Mouse (Mus musculus) kidney, postnatal 0 days (tissue): Measurements from ENCODE around the gene Wdr5b. TPM values are rescaled to one million over a fixed set of nuclear protein-coding genes. Genes with fewer than 3 reads are reported as not detected.
"Not testable (repeated sequence)": the region's sequence is repeated elsewhere in the genome, so short reads cannot be mapped to it uniquely, and the experiment has no call there.

Experiments used
- ATAC-seq: fragments of 200-750 bp; cut with Nextera tagmentation; replicated peaks from 2 replicates; pipeline ENCODE4 v1.8.0; 2017; ENCODE audit warnings: low read depth, moderate number of reproducible peaks, moderate TSS enrichment, moderate library complexity; ENCODE audit not compliant: low FRiP score
- DNase-seq: peaks from one replicate; pipeline ENCODE4 v3.0.0-alpha.2; 2016; ENCODE audit warnings: low spot score
- H3K27ac ChIP-seq: fragments of 300-500 bp; sonication (generic); 2 replicates; pipeline ENCODE4 v1.5.1; 2014; ENCODE audit warnings: mild to moderate bottlenecking
- H3K27me3 ChIP-seq: fragments of 300-500 bp; sonication (generic); 2 replicates; pipeline ENCODE4 v1.6.1; 2014; ENCODE audit warnings: low read length, mixed read lengths; ENCODE audit not compliant: insufficient read depth
- H3K36me3 ChIP-seq: fragments of 300-500 bp; sonication (generic); 2 replicates; pipeline ENCODE4 v1.6.1; 2014; ENCODE audit warnings: low read length, mixed read lengths; ENCODE audit not compliant: insufficient read depth
- H3K4me1 ChIP-seq: fragments of 300-500 bp; sonication (generic); replicated peaks from 2 replicates; pipeline ENCODE4 v1.6.1; 2014; ENCODE audit warnings: antibody characterized with exemption, low read length, mixed read lengths; ENCODE audit not compliant: insufficient read depth
- H3K4me2 ChIP-seq: fragments of 300-500 bp; sonication (generic); 2 replicates; pipeline ENCODE4 v1.6.1; 2014; ENCODE audit warnings: mild to moderate bottlenecking, low read length, moderate library complexity, mixed read lengths
- H3K4me3 ChIP-seq: fragments of 300-500 bp; sonication (generic); replicated peaks from 2 replicates; pipeline ENCODE4 v1.5.1; 2014; ENCODE audit warnings: low read depth, low read length
- H3K9ac ChIP-seq: fragments of 300-500 bp; sonication (generic); 2 replicates; pipeline ENCODE4 v1.6.1; 2014; ENCODE audit warnings: low read depth, low read length
- H3K9me3 ChIP-seq: fragments of 300-500 bp; sonication (generic); replicated peaks from 2 replicates; pipeline ENCODE4 v1.6.1; 2016; ENCODE audit warnings: low read length, inconsistent platforms, mixed read lengths
- CTCF ChIP-seq: IDR thresholded peaks from 2 replicates; pipeline ENCODE4 v1.5.1; 2016; ENCODE audit warnings: antibody characterized with exemption, low read depth, mild to moderate bottlenecking, moderate library complexity
- WGBS: fragments of 180-500 bp; shearing (Covaris S2); extraction: QIAGEN DNeasy Blood & Tissue Kit; methylation state at CpG from one replicate; pipeline ENCODE4 v1.1.7; 2014; 5-methylcytosine and 5-hydroxymethylcytosine counted together
- polyA plus RNA-seq: library from polyadenylated mRNA; unstranded; fragments of >200 nt; fragmentation: Nextera tagmentation; extraction: Ambion mirVana; gene quantifications from 2 replicates; pipeline ENCODE4 v1.2.1, GENCODE M21; 2015

Gene Wdr5b
- 8.1 and 8.7 TPM in 2 replicates for polyA plus RNA-seq

- DNase-seq, result peak; percentile 99
- ATAC-seq, result peak; percentile 96
- Histone ChIP-seq H3K27ac (peak within 1 kb of the TSS; percentile 87), H3K36me3 (peaks cover 23% of the 10 kb centered on the region), H3K9me3 (no peaks in the 10 kb centered on the region), H3K27me3 (no peaks in the 10 kb centered on the region), H3K9ac (peak within 1 kb of the TSS; percentile 76), H3K4me3 (peak within 1 kb of the TSS; percentile 75), H3K4me2 (peak within 1 kb of the TSS; percentile 83), H3K4me1 (peaks cover 11% of the 10 kb centered on the region)
- no peak for TF ChIP-seq CTCF
- 2% methylated on average over 39 of the region's 39 CpGs for WGBS
These were observed at the start of gene Wdr5b for GRCm38 (mm10) chr16:36040640-36041624. Wdr5b (plus strand) TSS chr16:36041190.

DNA sequence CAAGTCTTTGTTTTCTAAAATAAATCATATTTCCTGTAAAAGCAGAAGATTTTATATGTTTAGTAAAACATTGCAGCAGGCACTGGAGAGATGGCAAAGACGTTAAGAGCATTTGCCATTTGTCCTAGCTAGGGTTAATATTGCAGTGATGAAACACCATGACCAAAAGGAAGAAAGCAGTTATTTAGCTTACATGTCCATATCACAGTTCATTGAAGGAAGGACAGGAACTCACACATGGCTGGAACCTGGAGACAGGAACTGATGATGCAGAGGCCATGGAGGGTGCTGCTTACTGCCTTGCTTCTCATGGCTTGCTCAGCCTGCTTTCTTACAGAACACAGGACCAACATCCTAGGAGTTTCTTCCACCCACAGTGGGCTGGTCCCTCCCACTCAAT, 48.6 kb upstream of the Wdr5b start:
- Histone ChIP-seq H3K27me3 (no peaks in the 10 kb centered on the region), H3K27ac (no peak overlapping the region), H3K9me3 (no peaks in the 10 kb centered on the region), H3K4me3 (no peak overlapping the region), H3K9ac (no peak overlapping the region), H3K36me3 (no peaks in the 10 kb centered on the region), H3K4me2 (no peak overlapping the region), H3K4me1 (no peaks in the 10 kb centered on the region)
- DNase-seq (no peak), ATAC-seq (no peak)
- no peak for TF ChIP-seq CTCF
- WGBS, result 46% methylated on average over 1 of the region's 1 CpGs

DNA sequence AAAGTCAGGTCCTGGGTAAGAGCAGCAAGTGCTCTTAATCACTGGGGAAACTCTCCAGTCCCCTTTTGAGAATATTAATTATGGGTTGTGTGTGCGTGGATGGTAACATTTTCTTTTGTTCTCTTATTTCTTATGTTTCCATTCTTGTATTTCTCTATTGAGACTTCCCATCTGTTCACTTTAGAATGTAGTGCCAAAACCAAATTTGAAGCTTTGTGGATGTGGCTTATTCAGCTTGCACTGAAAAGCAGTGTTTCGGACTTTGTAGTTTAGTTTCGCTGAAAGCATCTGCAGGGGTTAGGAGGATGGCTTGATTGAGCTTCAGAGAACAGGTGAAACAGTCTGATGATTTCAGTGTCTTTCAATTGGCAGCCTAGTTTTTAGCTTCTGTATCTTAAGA, 47.7 kb upstream of the Wdr5b start:
- no peak overlapping the region for H3K27ac ChIP-seq
- H3K27me3 ChIP-seq, result no peaks in the 10 kb centered on the region
- 77% methylated on average over 3 of the region's 3 CpGs for WGBS
- H3K36me3 ChIP-seq, result no peaks in the 10 kb centered on the region
- no peak overlapping the region for H3K4me3 ChIP-seq
- H3K4me1 ChIP-seq, result no peaks in the 10 kb centered on the region
- TF ChIP-seq CTCF, result no peak
- H3K9me3 ChIP-seq, result no peaks in the 10 kb centered on the region
- no peak for ATAC-seq
- no peak for DNase-seq
- H3K9ac ChIP-seq, result no peak overlapping the region
- no peak overlapping the region for H3K4me2 ChIP-seq

DNA sequence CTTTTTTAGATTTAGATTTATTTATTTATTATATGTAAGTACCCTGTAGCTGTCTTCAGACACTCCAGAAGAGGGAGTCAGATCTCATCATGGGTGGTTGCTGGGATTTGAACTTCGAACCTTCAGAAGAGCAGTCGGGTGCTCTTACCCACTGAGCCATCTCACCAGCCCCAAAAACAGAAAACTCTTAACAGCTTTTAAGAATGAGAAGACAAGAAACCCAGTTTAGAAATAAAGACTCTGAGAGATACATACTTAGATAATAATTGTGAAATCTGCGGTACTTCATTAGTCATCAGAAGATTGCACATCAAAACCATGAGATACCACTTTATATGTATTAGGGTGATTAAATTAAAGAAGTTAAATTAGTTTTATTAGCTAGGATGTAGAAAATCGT, 42.1 kb upstream of the Wdr5b start:
- H3K9ac ChIP-seq, ATAC-seq, H3K27ac ChIP-seq, H3K9me3 ChIP-seq, H3K4me2 ChIP-seq, H3K27me3 ChIP-seq, H3K36me3 ChIP-seq, H3K4me3 ChIP-seq, H3K4me1 ChIP-seq, DNase-seq: not testable (repeated sequence)
- WGBS, result 89% methylated on average over 4 of the region's 4 CpGs

DNA sequence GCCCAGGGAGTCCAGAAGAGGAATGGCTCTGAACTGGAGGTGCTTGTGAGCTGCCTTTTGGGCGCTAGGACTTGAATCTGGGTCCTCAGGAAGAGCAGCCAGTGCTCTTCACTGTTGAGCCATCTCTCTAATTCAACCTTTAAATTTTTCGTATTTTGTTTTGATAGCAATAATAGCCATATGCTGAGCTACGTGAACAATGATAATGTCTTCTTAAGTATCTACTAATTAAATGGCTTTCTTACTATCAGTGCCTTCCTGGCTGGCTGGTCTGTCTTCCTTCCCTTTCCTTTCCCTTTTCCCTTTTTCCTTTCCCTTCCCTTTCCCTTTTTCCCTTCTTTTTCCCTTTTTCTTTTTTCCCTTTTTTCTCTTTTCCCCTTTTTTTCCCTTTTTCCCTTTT, 32.6 kb upstream of the Wdr5b start:
- no peaks in the 10 kb centered on the region for H3K9me3 ChIP-seq
- H3K27me3 ChIP-seq, result no peaks in the 10 kb centered on the region
- 85% methylated on average over 3 of the region's 3 CpGs for WGBS
- no peak overlapping the region for H3K27ac ChIP-seq
- H3K4me2 ChIP-seq, result no peak overlapping the region
- TF ChIP-seq CTCF, result no peak
- no peak overlapping the region for H3K4me3 ChIP-seq
- no peak for DNase-seq
- no peak for ATAC-seq
- H3K9ac ChIP-seq, result no peak overlapping the region
- H3K4me1 ChIP-seq, result no peaks in the 10 kb centered on the region
- peaks cover 8% of the 10 kb centered on the region; the same call in 1 of the 2 replicates for H3K36me3 ChIP-seq

- Histone ChIP-seq H3K27me3 (no peaks in the 10 kb centered on the region), H3K36me3 (peaks cover 22% of the 10 kb centered on the region), H3K4me1 (no peaks in the 10 kb centered on the region), H3K4me3 (no peak overlapping the region), H3K9me3 (no peaks in the 10 kb centered on the region), H3K4me2 (no peak overlapping the region), H3K9ac (no peak overlapping the region), H3K27ac (no peak overlapping the region)
- no peak for TF ChIP-seq CTCF
- WGBS, result 86% methylated on average over 1 of the region's 1 CpGs
- ATAC-seq (no peak), DNase-seq (no peak)
These were observed 24.7 kb upstream of the Wdr5b start for GRCm38 (mm10) chr16:36016335-36016734.

DNA sequence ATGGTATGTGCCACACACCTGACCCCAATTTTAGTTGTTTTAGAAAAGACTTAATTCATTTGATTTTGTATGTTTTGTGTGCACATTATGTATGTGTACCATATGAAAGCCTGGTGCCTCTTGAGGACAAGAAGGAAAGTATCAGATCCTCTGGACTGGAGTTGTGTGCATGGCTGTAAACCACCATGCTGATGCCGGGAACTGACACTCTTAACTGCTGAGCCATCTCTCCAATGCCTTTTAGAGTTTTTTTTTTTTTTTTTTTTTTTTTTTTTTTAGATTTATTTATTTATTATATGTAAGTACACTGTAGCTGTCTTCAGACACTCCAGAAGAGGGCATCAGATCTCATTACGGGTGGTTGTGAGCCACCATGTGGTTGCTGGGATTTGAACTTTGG, 12.9 kb upstream of the Wdr5b start:
- H3K4me3 ChIP-seq, H3K4me1 ChIP-seq, DNase-seq, H3K9ac ChIP-seq, ATAC-seq, H3K4me2 ChIP-seq, H3K9me3 ChIP-seq, H3K27me3 ChIP-seq, H3K27ac ChIP-seq: not testable (repeated sequence)
- WGBS, result 92% methylated on average over 1 of the region's 2 CpGs
- peaks cover 24% of the 10 kb centered on the region for H3K36me3 ChIP-seq
